11 mouse cellular contexts compared by ENCODE assay signal in the genomic region with DNA sequence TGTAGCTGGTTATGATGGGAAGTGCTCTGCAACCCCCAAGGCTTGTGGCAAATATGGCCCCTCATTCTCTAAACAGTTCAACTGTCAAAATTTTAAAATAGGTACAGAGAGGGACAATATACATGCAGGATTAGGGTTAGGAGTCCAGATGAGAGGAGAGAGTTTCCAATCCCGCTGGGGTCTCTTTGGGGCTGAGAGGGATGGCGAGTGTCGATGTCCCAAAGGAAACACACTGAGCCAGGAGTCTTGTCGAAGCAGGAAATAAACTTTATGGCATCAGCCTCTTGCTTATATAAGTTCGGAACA.
"Had no signal": no experiment of that assay in that cellular context is flagged by ENCODE, and none has a peak within 500 bp of the region (broad histone marks: within the 10 kb centered on the region; RNA-seq: fewer than 3 reads in every experiment).

No protein-coding gene starts in this region.

- DNase-seq: left cerebral cortex, postnatal 4 days; liver; liver, embryonic 13.5 days; liver, postnatal 0 days; lung, adult 18-20 months; lung, adult 2 months; lung, embryonic 14.5 days; lung, postnatal 10 days; lung, postnatal 14 days; lung, postnatal 4 days; midbrain, embryonic 14.5 days had no signal
